Mouse (Mus musculus): Measurements from ENCODE around the gene Ppid.

Gene Ppid

DNA sequence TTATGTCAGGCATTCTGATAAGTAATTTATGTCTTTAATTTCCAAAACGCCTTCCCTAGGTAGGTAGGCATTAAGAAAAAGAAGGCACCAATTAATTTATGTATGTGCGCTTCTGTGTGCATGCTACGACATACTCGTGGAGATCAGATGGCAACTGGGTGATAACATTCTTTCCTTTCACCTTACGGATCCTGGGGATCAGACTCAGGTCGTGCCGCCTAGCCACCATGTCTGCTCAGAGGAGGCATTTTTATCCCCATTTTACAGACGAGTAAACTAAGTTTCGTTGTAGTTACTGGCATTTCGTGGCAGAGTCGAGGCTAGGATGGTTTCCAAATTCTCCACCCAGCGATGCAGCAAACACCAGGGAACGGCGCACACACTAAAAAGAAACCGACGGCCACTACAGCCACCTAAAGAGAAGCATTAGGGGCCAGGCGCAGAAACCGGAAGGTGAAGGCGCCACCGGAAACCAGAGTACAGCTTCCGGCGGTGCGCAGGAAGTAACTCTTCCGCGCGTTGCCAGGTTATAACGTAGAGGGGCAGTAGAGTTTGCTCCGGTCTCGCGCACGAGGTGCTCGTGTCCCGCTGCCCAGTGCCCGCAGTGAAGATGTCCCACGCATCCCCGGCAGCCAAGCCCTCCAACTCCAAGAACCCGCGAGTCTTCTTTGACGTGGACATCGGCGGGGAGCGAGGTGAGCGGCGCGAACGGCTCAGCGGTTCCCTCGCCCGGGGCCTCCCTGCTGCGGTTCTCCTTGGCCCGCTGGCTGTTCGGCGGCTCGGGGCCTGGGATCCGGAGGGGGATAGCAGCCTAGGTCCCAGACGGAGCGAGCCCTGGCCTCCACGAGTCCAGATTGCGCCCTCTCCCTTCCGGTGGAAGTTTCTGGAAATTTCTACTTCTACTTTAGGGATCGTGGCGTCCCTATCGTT is at the start of gene Ppid:
Gene Ppid (plus strand): TSS at position 480 of the 930 bp plus-strand sequence.
- DNase-seq (ENCODE audit: low spot score in 2 of 2), result peak; percentile 67 to 74

DNA sequence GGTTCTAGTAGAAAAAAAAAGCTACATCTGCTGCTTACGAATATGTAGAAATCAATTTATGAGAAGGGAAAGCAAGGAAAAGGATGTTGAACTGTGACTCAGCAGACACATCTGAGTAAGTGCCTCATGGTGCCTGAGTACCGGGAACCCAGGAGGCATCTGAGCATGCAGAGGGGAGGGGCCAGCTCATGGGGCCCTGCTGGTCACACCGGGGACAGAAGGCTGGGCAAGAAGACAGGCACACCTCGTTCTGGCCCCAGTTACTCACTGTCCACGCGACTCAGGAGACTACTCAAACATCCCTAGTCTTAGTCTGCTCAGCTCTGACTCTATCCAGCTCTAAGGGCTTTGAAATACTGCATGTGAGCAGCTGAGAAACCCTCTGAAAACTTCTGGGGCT is 48.6 kb upstream of the Ppid start:
- DNase-seq (ENCODE audit: low spot score in 2 of 2), result no peak

GRCm38 (mm10) chr3:79548681-79549437 is 42.3 kb upstream of the Ppid start:
- DNase-seq (ENCODE audit: low spot score in 2 of 2), result no peak

DNA sequence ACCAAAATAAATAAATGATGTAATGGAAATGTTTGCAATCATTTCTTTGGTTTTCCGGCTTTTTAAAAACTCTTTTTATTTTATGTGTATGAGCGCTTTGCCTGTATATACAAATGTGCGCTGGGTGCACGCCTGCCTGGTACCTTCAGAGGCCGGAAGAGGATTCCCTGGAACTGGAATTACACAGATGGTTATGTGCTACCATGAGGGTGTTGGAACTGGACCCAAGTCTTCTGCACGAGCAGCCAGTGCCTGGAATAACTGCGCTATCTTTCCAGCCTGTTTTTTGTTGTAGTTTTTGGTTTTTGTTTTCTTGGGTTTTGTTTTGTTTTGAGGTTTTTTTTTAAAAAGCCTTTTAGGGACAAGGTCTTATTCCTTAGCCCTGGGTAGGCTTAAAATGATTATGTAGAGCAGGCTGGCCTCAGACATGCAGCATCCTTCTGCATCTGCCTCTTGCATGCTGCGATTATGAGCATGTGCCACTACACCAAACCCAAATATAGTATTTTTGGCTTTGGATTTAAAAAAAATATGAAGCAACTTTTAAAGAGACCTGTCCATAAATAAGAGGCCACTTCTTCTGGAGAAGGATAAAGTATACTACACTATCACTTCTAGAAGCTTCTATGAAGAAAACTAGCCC is 41.3 kb upstream of the Ppid start:
- DNase-seq (ENCODE audit: low spot score in 2 of 2), result no peak

- DNase-seq (ENCODE audit: low spot score in 2 of 2), result no peak
These were observed 39.2 kb upstream of the Ppid start for GRCm38 (mm10) chr3:79551826-79552552.

GRCm38 (mm10) chr3:79553779-79554178 is 37.4 kb upstream of the Ppid start:
- DNase-seq (ENCODE audit: low spot score in 2 of 2), result no peak

DNA sequence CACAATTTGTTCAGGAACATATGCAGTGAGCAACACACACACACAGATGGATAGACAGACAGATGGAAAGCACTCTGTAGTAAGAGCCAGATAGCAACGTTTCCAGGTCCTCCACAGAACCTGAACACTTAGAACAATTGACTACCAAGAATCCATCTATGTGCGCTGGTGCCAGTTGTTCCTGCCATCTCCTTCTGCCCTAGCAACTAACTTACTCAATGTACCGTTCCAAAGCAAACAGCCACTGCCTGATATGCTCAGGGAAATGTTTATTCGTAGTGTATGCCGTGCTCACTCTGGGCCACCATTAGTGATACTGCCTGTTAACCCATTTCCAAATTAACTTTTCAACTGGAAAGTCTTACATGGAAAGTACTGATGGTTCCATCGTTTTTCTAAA is 36.1 kb upstream of the Ppid start:
- no peak for DNase-seq (ENCODE audit: low spot score in 2 of 2)

- no peak for DNase-seq (ENCODE audit: low spot score in 2 of 2)
These were observed 31.9 kb upstream of the Ppid start for GRCm38 (mm10) chr3:79559021-79559772.

DNA sequence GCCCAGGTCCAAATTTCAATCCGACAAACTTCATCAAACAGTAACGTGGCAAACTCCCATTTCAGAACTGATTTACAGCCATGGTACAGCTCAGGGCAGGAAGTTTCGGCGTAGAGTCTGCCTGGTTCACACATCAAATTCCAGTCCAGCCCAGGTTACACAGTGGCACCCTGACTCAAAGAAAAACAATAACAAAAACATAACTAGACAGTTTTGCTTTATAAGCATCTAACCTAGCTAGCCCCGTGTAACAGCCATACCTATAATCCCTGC is 31.4 kb upstream of the Ppid start:
- no peak for DNase-seq (ENCODE audit: low spot score in 2 of 2)

GRCm38 (mm10) chr3:79560555-79560954 is 30.6 kb upstream of the Ppid start:
- no peak for DNase-seq (ENCODE audit: low spot score in 2 of 2)

DNA sequence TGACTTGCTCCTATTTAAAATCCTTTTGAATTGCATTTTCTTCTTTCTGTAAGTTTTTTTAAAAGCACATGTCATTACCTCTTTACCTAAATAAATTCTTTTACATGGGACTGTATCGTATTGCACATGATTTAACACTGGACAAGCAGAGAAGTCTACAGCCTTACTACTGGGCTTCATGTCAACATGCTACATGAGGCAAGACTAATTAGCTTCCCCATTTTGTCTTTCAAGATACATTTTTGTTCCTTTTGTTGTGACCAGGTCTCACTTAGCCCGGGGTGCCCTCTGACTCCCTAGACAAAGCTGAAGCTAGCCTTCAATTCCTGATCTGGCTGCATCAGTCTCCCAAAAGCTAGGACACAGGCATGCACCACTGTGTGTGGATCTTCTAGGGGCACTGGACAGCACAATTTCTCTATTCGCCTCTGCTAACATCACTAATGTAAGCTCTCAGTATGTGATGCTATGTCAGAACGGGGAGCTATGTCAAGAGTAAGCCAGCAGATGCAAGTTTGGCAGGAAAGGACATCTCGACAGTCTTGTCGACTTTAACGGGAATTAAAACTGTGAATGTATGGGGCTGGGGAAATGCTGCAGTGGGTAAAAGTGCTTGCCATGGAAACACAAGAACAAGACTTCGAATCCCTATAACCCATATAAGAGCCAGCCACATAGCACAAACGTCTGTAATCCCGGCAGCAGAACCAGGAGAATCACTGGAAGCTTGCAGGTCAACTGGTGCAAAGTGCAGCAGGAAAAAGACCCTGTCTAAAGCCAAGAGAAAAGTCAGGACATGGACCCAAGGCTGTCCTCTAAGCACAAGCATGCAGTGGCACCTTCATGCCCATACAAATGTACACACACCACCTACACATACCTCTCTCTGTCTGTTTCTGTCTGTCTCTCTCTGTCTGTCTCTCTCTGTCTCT is 29.1 kb upstream of the Ppid start:
- no peak for DNase-seq (ENCODE audit: low spot score in 2 of 2)

DNA sequence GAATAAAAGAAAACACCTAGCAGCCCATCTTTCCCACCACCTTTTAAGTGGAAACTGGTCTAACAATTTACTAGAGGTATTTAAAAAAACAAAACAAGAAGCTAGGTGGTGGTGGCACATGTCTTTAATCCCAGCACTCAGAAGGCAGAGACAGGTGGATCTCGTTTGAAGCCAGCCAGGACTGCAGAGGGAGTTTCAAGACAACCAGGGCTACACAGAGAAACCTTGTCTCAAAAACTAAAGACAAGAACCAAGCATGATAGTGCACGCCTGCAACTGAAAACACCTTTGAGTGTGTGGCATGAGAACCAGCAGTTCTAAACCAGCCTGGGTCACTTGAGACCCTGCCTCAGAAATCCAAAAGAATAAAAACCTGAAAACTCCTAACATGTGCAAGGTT is 27.6 kb upstream of the Ppid start:
- no peak for DNase-seq (ENCODE audit: low spot score in 2 of 2)

DNA sequence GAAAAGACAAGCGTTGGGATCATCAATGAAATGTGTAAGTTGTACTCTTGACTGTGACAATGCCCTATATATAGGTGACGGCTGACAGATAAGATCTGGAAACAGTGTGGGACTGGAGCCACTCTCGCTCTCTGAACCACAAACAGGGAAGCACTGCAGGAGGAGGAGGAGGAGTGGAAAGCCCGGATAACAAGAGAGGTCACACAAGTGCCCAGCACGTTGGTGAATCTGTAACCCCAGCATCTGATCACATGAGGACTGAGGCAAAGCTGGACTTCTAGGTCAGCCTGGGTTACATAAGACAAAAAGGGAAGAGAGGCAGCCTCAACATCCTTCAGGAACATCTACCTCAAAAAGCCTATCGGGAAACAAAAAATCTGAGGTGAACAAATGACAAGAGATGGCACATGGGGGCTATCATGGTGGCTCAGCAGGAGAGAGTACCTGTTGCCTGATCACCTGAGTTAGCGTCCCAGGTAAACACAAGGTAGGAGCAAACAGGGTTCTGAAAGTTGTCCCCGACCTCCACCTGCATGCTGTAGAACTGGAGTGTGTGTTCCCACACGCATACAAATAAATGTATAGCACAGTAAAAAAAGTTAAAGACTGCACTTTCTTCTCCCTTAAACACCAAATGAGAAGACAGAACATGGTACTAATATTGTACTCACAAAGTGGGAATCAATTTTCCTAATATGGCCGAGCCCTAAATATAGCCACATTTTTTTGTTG is 26.1 kb upstream of the Ppid start:
- no peak for DNase-seq (ENCODE audit: low spot score in 2 of 2)

GRCm38 (mm10) chr3:79566716-79567691 is 24.1 kb upstream of the Ppid start:
- peak in 1 of 2 experiments; percentile 7 for DNase-seq (ENCODE audit: low spot score in 2 of 2)

- peak; percentile 60 to 65 for DNase-seq (ENCODE audit: low spot score in 2 of 2)
These were observed 23.3 kb upstream of the Ppid start, which contains the start of gene Fnip2 for GRCm38 (mm10) chr3:79567703-79568362. TSS of gene Fnip2 (minus strand) at chr3:79567796.

- DNase-seq (ENCODE audit: low spot score in 2 of 2), result peak in 1 of 2 experiments; percentile 71
These were observed 22.4 kb upstream of the Ppid start for GRCm38 (mm10) chr3:79568629-79569350.

DNA sequence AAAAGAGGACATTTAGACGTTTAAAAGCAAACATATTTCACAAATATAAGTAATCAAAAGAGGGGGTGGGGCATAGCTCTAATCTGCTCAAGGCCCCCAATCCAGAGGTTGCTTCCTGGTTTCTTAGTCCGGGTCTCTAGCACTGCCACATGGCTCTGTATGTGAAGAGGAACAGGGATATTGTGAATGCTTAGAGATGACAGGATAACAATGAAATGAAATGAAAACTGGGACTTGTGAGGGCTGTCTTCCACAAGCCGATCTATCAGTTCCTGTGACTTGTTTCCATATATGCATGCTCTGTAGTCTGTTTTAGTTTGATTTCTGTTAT is 21.8 kb upstream of the Ppid start:
- DNase-seq (ENCODE audit: low spot score in 2 of 2), result no peak

Measured in natural killer cell, adult 2 months (primary cell).